Mouse (Mus musculus) cerebellum, adult 11 months (tissue): ENCODE measurements at regions not wholly inside any gene's neighbourhood (a gene's known extent, or its start where the extent isn't known, plus 50 kb on each side); places are given as distances from the start of the nearest gene placed in this dataset.

Experiments used
- DNase-seq: peaks from one replicate; pipeline ENCODE4 v3.0.0; 2022

DNA sequence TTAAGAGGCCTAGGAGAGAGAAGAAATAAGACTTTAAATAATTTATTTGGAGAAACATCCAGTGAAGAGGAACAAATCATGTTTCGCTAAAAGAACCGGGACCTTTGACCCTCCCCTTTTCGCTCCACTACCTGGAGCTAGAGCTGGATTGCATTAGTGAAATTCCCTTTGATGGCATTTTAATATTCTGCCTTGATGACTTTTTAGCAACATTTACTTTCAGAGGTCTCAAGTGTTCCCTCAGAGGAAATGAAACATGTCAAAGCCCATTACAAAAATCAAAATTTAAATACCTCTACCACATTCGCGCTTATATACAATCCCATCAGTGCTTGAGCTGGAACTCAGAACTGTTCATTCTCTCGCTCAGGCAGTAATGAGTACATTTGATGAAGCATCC is 297.0 kb upstream of the Gm10295 start:
- DNase-seq: no peak

DNA sequence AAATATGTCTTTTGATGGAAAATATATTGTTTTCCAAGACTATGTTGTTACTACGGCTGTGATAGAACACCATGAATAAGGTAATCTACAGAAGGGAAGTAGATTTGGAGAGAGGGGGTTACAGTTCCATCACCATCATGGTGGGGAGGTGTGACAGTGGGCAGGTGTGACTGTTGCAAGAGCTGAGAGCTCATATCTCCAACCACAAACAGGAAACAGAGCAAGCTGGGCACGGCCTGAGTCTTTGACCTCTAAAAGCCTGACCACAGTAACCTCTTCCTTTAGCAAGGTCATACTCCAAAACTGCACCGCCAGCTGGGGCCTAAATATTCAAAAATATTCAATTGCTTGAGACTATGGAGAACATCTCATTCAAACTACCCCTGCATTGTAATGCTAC is 295.7 kb upstream of the Gm10295 start:
- no peak for DNase-seq

DNA sequence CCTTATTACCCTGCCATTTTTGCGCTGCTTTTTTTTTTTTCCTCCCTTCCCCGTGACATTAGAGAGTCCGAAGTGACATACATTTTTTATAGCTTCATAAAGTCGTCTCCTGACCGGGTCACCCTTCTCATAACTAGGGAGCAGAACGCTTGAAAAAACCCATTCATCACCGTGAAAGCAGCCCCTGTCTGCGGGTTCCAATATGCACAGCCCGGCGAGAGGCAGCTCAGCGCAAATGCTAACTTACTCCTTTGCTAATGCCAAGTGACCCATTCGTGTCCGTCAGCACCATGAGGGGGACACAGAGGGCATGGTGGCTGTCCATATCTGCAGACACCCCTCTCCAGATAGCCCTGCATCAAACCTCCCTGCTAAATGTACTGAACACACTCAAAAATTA is 271.8 kb upstream of the Gm10295 start:
- DNase-seq: no peak

DNA sequence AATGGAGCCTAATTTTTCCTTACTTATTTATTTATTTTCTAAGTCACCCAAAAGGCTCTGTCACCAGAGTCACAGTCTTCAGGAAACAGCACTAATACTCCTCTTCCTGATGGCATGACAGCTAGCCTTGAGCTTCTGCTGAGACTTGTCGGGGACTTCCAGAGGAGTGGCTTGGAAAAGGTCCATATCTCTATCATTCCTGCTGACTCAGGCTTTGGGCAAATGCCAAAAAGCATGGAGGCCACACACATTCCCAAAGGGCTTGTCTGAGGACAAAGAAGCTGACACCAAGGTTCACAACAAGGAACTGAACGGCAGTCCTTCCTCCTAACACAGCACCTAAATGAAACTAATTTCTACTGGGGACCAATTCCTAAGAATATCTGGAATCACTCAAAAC is 251.9 kb upstream of the Gm10295 start:
- no peak for DNase-seq

DNA sequence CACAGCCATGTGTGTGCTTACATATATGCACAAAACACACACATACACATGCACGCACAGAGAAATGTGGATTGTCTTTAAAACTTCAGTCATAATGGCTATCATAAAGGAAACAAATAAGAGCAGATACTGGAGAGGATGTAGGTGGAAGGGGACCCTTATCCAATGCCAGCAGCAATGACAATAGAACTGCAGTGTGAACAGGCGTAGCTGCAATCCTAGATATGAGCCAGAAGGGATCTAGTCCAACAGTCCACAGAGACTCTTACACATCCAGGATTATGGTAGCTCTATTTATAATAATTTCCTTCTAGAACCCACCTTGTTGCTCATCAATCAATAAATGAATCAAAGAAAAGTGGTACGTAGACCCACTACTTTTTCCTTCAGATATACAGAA is 245.5 kb upstream of the Gm10295 start:
- no peak for DNase-seq

DNA sequence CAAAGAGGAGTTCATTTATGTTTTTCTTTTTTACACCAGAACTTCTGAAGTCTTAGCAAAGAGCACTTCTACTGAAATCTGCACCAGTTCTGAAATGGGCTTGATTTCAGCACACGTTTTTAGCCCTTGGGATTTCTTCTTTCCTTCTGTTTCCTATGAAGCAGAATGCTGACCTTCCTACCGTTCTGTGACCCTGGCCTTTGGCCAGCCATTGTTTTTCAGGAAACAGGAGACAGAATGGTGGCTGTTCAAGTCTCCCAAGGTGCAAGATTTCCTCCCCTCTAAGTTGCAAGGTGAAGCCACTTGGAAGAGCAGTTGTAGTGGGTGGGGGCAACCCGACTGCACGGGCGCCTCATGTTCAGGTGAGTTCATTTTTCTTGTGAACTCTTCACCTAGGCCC is 236.3 kb upstream of the Gm10295 start:
- no peak for DNase-seq

DNA sequence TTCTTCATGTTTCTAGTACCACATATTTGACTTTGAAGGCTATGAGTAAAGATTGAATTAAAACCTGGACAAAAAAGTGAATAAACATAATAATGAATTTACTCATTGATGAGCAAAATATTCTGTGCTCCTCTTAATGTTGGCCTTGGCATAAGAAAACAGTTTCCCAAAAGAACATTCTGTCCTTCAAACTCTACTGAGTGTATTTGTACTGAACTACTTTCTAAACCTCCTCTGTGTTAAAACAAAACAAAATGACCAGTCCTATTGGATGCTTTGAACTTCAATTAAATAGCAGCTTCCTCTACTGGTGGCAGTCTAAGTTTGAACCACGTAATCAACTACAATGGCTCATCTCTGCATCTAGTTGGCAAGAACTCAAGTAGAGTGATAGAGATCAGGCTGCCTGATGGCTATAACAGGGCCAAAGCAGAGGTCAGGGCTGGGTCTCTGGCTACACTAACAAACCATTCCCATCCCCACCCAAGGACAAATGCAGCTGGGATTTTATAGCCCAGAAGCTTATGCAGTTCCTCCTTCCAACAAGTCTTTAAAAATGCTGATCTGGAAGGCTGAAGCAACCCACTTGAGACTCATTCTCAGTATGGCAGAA is 232.3 kb upstream of the Gm10295 start:
- DNase-seq: no peak

DNA sequence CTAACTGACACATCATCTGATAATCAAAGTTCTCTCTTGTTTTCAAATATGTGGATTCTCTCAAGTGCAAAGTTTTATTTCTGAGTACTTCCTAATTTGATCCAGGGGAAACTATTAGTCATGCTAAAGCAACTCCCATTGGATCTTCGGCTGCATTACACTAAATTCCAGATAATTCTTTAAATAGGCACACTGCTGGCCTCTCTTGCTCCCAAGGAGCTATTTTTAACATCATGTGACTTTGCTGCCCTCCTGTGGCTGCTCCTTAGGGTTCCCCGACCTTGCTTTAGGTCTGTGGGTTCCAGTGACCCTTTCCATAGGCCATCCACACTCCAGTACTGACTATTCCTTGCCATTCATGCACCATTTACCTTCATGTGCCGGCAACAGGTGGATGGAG is 230.5 kb upstream of the Gm10295 start:
- no peak for DNase-seq

DNA sequence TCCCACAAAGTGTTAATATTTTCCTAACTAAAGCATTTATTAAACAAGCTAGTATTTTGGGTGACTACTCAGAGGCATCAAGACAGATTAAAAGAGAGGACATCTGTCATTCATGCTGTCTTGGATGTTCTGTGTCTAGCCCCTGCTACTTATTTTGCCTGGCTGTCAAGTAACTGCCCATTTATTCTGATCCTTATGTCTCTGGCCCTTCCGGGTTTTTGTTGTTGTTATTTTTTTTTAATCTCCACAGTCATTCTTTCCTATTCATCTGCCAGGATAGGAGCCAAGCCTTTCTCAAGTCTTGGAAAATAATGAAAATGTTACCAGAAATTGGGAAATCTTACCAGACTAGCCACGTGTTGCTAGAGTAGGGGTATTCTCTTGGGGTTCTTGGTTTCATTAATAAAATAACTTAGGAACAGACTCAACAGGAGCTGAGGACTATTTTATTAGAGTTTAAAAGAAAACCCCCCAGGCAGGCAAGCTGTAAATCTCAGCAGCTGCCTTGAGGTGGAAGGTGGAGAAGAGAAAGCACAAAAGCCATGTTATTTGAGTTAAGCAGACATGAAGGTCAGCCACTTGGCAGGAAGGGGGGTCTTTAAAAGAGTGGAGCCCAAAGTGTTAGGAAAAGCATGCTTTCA is 209.1 kb upstream of the Gm10295 start:
- no peak for DNase-seq

DNA sequence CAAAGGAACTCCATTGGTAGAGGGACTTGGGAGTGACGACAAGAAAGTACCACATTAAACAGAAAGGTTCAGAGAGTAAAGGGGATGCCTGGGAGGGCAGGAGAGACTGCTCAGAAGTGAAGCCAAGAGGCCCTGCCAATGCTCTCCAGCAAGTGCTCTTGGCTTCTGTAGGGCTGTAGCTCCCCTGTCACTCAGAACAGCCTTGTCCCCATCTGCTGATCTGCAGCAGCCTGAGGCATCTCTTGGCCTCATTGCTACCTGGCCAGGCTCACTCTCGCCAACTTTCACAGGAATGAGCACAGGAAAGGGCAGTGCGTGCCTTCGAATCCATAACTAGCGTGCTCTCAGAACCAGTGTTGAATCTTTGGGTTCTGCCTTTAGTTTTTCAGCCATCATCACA is 205.2 kb upstream of the Gm10295 start:
- peak; percentile 58 for DNase-seq

DNA sequence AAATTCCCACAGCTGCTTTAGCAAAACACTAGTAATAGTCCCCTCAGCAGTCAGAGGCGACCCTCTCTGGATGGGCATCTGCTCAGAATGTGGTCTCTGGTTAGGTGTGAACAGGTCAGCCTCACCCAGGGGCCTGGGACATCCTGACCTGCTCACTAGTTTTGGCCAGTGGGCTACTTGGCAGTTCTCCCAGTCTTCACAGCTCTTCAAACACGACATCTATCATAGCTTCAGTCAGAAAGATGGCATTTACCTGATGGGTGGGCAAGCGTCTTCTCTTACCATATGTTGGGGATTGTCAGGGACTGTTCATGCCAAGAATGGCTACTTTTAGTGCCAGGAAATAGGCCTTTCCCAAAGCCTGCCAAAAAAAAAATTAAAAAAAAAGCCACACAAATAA is 204.2 kb upstream of the Gm10295 start:
- DNase-seq: peak; percentile 29

DNA sequence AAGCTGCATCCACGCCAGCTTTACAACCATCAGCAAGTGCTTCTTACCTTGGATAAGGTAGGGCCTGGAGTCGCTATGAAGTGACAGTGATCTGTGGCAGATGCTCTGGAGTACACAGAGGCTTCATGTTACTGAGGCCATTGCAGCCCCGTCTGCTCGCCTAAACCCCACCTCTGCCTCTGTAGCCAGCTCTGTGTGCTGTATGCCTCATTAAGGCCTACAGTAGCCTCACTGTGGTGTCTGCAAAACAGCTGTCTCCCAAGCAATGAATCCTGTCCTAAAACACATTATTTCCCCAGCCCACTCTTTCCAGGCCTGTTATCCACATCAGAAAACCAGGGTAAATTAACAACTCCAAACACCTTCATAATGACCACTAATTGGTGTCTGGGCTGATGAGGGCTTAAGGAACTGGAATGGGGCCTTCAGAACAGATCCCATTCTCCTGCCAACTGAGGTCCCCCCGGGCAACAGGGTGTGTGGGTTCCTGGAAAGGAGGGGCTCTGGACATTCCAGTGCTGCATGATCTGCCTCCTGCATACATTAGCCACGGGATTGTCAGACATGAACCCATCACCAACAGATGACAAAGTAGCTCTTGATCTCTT is 195.4 kb upstream of the Gm10295 start:
- DNase-seq: no peak

DNA sequence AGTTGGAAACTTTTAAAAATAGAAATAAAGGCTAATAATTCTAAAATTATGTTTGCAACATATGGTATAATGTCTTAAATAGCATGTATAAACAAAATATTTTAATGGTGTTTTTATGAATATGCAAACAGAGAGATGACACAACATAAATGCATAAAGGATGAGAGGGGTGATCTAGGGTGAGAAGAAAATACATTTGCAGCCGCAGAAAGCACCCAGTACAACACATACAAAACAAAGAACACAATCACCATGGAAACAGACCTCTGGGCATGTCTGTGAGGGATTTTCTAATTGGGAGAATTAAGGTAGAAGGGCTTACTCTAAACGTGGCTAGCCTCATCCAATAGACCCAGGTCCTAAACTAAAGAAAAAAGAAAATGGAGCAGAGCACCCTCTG is 190.2 kb upstream of the Gm10295 start:
- DNase-seq: no peak

DNA sequence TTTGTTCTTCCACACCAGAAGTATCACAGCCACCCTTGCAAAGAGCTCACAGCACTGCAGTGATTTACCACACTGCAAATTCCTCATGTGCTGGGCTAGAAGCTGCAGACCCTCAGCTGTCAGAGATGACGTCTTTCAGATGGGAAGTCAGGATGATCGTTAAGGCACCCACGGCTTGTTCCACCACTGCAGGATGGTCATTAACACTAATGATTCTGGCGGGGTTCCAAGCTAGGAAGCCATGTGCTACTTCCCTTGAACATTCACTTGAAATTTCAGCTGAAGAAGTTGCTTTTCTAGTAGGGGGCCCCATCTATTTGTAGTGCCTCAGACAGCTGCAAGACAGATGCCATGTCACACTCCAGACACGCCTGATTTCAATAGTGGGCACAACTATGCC is 181.8 kb upstream of the Gm10295 start:
- DNase-seq: no peak

DNA sequence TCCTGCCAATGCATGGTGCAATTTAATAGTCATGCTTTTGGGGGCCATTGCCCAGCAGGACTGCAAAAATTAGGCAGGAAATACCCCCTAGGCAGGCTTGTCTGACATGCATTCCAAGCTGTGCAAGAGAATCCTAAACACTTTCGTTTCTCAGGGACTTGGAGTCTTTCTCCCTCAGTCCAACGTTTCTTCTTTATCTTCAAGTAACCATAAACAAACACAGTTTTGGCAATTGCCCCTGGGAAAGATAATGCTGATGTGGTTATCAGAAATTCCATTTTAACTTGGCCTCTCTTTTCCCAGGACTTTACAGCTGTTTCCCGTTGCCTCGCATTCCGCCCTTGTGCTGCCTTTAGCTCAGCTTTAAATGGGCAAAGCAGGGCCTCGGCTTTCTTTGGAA is 180.2 kb upstream of the Gm10295 start:
- no peak for DNase-seq

DNA sequence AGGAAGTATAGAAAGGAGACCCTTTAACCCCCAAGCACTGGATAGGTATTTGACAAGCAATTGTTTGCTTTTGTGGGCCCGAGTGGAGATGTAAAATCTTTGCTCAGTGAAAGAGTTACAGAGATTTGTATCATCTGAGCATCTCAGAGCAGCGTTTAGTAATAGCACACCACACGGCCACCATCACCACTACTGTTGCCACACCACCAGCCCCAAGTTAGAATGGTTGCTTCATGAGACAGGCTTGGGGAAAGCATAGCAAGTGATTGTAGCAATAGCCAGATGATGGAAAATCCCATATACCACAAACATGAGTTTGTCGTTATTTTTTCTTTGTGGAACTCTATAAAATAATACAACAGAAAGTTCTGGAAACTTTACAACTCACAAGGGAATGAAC is 179.6 kb upstream of the Gm10295 start:
- DNase-seq: no peak

DNA sequence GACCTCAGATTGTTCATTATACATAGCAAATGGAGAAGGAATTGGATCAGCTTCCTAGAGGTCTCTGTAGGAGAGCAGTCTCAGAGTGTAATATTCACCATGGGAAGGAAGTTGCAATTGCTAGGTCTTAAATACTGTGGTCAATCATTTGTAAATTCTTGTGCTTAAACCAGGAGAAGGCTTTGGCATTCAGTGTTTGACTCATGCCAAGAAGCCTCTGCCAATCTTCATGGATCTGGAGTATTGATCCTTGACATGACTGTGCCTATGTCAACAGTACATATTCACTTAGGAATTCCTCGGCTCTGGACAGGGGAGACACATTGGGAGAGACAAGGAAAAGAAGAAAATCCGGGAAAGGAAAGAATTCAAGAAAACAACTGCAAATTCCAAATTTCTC is 174.9 kb upstream of the Gm10295 start:
- DNase-seq: no peak

DNA sequence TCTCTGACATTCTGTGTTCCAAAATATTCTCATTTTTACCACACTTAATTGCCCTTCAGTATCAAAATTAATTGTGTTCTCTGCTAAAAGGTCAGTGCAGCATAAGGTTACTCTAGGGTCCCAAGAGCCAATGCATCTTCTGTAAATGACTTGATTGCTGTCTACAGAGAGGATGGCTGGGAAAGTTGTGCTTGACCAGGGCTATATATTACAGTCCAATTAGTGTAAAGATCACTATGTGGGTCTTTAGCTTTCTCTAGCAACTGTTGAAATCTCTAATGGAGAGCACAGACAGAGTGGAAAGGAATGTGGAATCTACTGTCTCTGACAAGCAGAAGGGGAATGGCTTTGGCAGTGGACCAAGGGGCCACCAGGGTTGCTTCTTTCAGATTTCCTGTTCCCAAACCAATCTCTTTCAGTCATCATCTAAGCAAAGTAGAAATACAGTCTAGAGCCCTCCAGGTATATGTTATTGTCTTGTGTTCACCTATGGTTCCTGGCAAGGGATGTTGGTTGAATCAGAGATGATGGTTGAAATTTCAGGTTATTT is 173.4 kb upstream of the Gm10295 start:
- no peak for DNase-seq

DNA sequence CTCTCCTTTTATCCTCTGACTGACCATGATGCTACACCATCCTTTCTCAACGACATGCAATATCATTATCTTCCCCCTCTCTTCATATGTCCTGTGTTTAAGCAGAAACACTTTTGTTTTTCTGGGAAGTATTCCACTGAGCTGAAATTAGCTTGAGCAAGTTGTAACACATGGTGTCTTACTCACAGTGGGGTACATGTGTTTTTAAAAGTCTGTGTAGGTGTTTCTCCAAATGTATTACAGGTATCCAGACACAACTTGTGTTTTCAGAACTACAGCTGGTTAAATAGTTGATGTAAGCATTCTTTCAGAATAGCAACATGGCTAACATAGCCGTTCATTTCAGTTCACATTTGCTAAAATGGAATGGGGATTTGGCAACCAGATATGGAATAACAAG is 172.8 kb upstream of the Gm10295 start:
- DNase-seq: no peak

DNA sequence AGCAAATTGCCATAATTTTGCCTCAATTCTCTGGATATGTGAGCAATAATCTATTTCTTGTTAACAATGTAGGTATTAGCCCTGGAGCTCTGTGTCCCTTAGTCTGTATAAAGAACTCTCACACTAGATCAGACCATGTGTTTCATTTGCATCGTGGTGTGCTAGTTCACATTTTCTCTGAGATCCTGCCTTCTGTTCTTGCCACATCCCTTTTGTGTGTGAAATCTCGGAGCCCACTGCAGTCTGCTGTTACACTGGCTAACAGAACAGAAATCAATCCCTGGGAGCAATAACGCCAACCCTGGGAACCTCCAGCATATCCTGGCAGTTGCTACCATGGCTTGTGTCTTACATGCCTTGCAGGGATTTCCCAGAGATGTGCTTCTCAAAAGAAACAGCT is 156.1 kb upstream of the Gm10295 start:
- DNase-seq: no peak

DNA sequence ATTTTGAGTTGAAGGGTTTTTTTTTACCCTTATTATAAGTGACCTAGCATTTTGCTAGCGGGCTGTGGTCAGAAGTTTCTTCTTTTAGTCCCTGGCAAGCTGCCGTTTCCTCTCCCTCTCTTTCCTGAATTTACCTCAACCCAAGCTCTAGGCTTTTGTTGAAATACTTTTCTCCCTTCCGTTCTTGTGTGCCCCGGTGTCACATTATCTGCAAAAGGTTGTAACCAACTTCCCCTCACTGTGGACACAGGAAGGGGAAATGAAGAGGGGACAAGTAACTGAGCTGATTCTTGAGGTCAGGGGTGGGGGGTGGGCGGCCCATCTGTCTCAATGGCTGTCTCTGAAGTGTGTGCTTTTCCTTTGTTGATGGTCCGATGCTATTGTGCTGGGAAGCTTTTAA is 149.4 kb upstream of the Gm10295 start:
- no peak for DNase-seq

DNA sequence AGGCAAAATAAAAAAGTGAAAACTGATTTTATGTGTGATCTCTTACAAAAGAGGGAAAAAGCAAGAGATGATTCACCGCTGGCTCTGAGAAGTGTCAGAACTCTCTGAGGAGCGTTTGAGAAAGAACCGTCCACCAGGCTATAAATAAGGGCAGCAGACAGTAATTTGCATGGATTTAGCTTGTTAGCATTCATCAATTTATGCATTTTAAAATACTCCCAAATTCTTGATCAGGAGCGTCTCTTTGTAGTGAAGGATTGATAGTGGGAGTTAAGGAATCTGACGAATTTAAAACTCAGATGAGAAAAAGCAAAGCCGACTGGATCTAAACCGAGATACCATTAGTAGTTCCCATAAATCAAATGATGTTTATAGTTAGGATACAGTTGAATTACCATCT is 146.8 kb upstream of the Gm10295 start:
- no peak for DNase-seq

DNA sequence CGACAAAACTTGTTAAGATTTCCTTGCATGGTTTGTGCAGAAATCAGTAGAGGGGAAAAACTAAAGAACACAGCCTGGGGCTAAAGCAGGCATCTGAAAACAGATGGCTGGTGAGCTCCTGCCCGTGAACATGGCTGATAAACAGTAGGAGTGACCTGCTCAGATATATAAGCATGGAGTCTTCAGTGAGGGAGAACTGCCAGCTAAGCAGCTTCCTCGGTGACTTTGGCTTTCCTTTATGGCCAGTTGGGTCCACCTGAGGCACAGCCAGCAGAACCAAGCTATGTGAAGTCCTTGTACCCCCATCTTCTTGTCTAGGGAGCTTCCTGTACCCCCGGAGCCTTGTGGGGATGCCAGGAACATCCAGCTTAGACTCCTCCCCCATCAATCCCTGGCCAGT is 139.8 kb upstream of the Gm10295 start:
- no peak for DNase-seq

DNA sequence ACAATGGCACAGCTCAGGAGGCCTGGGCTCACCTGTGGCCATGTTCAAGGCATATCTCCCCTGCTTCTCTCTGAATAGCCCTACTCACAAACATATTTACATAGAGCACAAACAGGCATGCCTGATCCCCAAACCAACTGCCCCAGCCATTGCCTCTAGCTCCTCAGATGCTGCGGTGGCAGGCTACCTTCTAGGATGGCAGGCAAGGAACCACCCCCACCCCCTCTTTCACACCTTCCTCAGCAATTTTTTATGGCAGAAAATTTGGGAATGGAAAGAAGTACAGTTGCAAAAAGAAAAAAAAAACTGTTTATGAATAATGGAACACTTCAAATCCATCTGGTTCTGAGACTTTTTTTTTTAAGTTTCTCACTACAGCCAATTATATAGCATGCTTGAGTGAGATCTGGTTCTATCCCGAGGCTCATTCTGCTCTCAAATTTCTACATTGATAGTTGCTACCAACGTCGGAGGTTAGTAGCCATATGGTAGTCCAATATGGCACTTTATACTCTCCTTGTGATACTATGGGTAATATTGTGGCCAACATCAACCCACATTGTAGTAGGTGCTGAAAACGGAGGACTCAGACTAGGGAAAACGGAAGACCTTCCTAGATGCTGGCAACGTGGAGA is 136.8 kb upstream of the Gm10295 start:
- no peak for DNase-seq
